Mouse (Mus musculus) stomach, postnatal 0 days (tissue): ENCODE measurements around the gene Strn3.

Source experiments
- CTCF ChIP-seq: IDR thresholded peaks from 2 replicates; pipeline ENCODE4 v1.5.1; 2016; ENCODE audit warnings: antibody characterized with exemption, low read depth, mild to moderate bottlenecking, moderate library complexity
- EP300 ChIP-seq: optimal IDR thresholded peaks from 2 replicates; pipeline ENCODE3; 2016; ENCODE audit warnings: antibody characterized with exemption

GRCm38 (mm10) chr12:51734605-51735211, 43.0 kb upstream of the Strn3 start:
- TF ChIP-seq EP300 (no peak), CTCF (no peak)
